Mouse (Mus musculus): ENCODE data around the gene Grifin. TPM values are rescaled to one million over a fixed set of nuclear protein-coding genes. Genes with fewer than 3 reads are reported as not detected.

The Grifin gene
- total RNA-seq (2022) = 1 to 10 TPM in 1 of 4 experiments, under 1 TPM in 2, not detected in 1; 0.80 to 1.3 (median 0.93) TPM

DNA sequence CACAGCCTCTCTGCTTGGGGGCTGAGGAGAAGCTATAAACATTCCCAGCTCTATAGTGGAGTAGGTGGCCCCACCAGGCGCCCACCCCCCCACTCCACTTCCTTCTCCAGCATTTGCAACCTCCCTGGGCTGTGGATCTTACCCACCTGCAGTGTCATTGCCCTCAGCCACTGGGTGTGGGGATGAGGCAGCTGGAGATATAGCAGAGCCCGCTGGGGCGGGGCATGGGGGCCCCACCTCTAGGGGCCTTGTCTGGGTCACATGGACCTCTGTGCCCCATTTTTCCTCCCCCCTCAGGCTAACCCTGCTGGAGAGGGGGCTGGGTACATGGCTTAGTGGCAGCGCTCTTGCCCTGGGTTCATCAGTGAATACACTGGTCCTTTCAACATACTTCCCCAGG is at the start of gene Grifin:
Grifin (minus strand) TSS at position 176 of the 400 bp plus-strand sequence.
- no peak for DNase-seq (ENCODE audit: low spot score in 2 of 2)

DNA sequence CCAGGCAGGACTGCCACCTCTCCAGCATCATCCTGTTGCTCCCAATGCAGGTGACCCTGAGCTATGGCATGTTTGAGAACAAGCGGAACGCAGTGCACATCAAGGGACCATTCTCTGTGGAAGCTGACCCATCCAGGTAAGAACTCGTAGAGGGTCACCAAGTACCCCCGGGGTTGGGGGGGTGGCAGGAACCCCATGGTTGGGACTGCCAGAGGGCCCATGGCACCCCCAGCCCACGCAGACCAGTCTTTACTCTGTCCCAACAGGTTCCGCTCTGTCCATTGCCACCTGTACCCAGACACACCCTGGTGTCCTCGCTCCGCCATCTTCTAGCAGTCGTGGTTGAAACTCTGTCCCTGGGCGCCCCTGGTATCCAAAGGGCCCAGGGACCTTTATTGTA is 49.3 kb upstream of the Grifin start:
- DNase-seq (ENCODE audit: low spot score in 2 of 2) = no peak

DNA sequence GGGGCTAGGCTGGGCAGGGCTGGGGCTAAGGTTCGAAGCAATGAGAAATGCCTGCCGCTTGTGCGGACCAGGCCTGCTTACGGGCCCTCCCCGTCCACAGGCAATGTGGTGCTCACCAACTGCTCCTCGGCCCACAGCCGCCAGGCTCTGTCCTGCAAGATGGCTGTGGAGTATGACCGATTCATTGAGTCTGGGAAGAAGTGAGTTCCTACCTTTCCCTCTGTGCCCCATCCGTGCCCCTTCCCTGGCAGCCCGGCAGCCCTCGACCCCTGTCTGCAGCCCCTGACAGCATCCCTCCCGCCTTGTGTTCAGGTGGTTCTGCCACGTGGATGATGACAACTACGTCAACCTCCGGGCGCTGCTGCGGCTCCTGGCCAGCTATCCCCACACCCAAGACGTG is 47.3 kb upstream of the Grifin start:
- DNase-seq (ENCODE audit: low spot score in 2 of 2) = no peak

DNA sequence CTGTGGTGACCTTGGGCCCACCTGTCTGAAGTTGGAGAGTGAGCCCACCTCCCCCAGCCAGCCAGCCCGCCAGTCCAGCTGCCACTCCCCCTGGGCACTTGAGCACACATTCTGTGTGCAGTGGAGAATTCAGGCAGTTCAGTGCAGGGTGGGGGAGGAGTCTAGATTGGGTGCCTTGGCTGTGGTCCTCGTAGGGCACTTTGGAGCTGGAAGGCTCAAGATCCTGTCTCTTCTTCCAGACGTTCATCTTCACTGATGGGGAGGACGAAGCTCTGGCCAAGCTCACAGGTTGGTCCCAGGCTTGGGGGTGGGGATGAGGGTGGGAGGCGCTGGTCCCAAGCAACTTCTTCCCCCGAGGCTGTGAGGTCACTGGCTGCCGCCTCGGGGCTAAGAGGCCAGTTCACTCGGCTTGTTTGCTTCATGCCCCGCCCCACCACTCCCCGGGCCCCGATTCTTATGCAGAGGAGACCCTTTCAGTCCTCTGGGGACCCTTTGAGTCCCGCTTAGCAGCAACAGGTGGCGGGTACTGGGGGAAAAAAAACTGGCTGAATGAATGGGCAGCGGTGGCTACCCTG is 46.8 kb upstream of the Grifin start:
- DNase-seq (ENCODE audit: low spot score in 2 of 2) = no peak

DNA sequence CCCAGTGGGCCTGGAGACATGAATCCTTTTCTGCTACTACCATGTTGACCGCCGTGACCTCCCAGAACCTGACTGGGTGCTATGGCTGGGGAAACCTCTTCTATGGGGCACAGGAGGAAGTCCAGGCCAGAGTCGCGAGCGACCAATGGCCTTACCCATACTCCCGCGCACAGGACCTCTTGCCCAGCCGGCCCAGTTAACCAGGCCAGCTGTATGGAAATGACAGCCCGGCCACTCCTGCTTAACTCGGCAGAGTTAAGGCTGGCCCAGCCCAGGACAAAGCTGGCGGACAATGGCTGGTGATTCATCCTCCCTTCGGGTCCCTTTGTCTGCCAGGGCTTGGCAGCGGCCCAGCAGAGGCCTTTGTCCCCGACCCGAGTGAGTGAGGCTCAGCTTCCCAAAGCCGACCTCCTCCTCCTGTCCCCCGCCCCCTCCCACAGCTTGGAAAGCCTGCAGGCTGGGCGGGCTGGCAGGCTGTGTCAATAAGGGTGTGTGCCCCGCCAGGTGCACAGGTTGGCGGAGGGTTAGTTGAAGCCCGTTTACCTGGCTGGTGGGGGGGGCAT is 46.2 kb upstream of the Grifin start:
- DNase-seq (ENCODE audit: low spot score in 2 of 2) = peak in 1 of 2 experiments; percentile 75

DNA sequence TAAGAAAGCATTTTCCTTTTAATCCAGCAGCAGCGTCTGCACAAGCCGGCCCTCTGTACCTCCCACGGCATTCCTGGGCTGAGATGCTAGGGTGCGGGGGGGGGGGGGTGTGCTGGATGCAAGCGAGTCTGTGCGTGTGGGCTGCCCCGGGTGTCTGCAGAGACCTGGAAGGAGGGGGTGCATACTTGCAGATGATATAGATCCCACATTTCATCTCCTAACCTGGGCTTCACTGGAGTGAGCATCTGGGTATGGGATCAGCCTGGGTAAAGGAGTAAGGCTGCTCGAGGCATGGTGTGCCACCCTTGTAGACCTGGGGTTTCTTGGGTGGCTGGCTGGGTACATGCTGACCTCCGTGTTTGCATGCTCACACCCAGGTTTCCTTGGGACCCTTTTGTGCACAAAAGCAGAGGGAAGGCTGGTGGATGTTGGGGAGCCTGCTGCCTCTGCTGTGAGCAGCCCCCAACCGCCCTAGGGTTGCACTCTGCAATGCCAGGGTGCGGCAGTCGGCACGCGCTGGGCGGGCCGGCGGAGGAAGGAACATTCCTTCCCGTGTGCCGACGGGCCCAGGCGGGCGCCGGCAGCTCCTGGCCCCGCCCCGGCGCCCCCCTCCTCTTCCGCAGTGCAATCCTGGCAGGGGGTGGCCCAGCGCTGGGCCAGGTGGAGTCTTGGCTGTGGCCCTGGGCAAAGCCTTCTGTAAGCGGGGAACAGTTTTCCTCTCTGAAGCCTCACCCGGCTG is 45.6 kb upstream of the Grifin start:
- no peak for DNase-seq (ENCODE audit: low spot score in 2 of 2)

DNA sequence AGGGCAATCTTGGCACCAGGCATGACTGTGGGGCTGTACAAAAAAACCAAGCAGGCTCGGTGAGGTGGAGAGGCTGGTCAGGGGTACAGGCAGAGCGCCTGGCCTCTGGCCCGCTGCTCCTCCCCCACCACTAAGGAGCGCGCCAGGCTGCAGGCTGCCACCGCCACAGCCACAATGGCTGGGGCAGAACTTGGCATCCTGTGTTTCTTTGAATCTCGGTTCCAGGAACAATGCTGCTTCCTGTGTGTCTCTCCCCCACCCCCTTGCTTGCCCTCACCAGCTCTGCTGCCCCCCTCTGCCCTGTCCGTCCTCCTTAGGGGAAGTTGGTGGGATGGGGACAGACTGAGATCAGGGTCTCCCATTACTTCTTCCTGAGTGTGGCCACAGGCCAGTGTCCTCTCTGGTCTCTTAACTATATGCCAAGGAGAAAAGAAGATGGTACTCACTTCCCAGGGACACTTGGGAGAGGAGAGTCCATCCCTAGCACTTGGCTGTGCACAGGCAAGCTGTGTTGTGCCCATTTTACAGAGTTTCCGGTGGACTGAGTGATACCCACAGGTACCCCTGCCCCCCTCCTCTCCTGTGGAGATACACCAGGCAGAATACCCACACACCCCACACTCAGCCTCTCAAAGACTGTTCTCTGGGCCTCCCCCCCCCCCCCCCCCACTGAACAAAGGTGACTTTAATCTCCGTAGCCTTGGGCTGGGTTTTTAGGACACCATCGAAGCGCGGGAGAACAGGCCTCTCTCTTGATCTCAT is 44.8 kb upstream of the Grifin start:
- peak in 1 of 2 experiments; percentile 64 for DNase-seq (ENCODE audit: low spot score in 2 of 2)

DNA sequence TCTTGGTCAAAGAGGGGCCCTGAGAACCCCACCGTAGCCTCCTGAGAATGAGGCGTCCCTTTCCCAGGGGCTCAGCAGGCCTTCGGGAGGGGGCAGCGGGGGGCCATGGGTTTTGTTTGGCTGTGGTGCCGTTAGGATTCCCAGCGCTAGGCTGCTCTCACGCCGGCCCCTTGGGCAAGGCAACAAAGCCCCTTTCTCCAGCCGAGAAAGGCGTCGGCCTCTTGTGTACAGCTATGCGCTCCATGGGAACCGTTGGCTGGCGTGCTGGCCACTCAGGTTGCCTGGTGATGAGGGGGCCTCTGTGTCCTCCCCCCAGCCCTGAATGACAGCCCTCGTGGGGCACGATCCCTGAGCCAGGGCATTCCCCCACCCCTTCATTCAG is 43.8 kb upstream of the Grifin start:
- no peak for DNase-seq (ENCODE audit: low spot score in 2 of 2)

DNA sequence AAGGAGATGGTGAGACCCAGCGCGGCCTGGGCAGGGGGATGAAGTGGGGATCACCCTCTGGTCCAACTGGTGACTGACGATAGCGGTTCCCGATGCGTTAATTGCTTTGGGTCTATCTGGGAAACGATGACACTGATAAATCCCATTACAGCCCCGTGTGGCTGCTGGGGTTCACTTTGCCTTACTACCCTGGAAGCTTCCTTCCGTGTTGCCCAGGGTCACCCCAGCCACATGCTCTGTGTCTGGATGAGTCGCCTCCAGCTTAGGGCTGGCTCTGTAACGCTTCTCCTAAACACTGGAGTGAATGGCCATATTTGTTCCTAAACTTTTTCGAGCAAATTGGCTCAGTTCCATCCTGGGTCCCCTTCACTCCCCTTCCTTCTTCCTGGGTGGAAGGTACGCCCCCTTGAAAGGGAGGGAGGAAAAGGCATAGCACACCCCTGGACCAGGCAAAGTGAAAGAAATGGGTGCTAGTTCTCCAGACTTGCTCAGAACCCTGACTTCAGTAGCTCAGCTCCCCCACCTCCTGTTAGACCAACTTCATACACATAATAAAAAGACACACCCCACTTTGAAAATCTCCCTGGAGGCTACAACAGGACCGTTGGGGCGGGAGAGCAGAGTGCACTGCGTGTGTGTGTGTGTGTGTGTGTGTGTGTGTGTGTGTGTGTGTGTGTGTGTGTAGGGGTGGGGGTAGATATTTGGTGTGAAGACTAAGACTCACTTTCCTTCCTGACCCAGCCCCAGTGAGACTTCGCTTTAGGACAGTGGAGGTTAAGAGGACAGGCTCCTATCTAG is 43.2 kb upstream of the Grifin start:
- no peak for DNase-seq (ENCODE audit: low spot score in 2 of 2)

DNA sequence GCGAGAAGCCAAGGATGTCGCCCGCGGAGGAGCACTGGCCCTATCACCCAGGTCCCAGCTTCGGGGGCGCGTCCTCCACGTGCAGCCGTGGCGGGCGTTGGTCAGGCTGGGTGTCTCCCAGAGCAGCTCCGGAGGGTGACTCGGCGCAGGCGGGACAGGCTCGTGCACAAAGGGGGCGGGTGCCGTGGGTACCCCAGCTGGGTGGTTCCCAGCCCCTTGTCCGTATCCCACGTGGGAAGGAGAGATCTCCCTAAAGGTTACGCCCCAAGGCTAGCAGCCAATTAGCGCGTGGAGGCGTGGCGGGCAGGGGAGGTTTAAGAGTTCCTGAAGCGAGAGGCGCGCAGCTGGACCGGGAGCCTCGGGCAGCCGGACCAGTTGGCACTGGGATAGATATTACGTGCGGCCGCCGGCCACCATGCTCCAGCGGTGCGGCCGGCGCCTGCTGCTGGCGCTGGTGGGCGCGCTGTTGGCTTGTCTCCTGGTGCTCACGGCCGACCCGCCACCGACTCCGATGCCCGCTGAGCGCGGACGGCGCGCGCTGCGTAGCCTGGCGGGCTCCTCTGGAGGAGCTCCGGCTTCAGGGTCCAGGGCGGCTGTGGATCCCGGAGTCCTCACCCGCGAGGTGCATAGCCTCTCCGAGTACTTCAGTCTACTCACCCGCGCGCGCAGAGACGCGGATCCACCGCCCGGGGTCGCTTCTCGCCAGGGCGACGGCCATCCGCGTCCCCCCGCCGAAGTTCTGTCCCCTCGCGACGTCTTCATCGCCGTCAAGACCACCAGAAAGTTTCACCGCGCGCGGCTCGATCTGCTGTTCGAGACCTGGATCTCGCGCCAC is 42.3 kb upstream of the Grifin start, which contains the start of gene Lfng:
Lfng (plus strand) TSS at position 320 of the 835 bp plus-strand sequence.
- peak; percentile 60 to 68 for DNase-seq (ENCODE audit: low spot score in 2 of 2)

DNA sequence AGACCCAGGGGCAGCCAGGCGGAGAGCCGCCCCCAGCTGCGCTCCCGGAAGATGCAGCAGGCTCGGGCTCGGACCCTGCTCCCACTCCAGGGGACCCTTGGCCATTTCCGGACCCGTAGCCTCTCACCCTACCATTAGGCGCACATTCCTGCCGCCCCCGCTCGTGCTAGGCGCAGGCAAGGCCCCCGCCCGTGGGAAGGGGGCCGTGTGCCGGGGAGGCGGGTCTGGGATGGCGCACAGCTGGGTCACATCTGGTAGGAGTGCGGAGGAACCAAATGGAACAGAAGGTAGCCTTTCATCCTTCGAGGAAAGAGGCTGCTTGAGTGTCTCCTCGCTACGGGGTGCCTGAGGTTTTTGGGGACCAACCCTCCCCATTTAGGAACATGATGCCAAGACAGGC is 41.5 kb upstream of the Grifin start:
- no peak for DNase-seq (ENCODE audit: low spot score in 2 of 2)

DNA sequence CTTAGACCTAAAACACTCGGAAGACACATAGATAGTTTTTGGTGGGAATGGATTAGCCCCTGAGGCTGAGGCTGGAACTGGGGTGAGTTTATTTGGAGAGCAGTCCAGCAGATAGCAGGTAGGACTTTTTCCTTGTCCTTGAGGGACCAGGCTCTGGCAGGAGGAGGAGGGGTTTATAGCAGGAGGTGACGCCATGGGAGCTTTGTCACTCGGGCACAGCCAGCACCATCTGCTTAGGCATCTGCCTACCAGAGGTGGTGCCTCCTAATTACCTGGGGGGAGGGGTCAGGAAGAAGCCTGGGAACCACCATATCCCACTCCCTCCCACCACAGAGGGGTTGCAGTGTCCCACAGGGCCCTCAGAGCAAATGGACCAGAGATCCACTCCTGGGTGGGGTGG is 40.4 kb upstream of the Grifin start:
- DNase-seq (ENCODE audit: low spot score in 2 of 2) = no peak

DNA sequence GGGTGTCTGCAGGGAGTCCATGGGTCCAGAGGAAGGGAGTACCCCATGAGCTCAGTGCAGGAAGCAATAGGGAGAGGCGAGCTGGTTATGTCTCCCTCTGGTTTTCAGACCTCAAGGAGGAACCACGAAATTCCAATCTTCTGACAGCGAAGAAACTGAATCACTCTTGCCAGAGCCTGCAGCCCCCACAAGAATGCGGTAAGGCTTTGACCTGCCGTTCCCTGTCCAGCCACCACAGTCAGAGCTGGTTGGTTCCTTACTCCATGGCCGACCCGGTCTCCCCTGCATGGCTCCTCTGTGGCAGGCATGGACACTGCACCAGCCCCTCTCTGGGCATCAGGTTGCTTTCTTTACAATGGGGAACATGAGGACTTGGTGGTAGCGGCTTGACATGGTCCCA is 39.5 kb upstream of the Grifin start:
- no peak for DNase-seq (ENCODE audit: low spot score in 2 of 2)

DNA sequence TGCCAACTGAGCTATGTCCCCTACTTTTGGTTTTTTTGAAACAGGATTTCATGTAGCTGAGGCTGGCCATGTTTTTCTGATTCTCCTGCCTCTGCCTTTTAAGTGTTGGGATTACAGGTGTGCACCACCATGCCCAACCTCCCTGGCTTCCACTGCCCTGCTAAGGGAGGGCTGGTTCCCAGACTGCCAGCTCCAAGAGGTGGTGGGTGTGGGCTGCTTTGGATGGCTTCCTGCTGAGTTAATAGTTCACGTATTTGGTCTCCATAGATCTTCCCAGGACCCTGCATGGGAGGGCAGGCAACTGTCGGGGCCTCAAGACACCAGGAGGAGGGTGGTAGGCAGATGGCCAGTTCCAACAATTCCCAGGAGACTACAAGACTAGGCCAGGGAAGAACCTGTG is 37.7 kb upstream of the Grifin start:
- DNase-seq (ENCODE audit: low spot score in 2 of 2) = no peak

DNA sequence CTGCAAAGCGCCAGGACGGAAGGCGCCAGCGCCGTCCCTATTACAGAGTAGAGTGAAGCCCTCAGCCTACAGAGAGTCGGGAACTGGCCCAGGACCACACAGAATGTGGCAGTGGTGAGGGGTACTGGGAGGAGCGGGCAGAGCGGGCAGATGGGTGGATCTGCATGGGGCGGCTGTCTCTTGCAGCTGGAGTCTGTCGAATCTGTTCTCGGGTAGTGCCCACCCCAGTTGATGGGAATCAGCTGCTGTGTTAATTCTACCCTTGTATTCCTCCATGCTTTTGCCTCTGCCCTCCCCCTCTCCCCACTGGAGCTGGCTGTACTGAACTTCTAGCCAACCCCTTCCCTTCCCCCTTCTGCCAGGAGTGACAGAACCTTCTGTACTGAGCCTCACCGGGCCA is 36.8 kb upstream of the Grifin start:
- DNase-seq (ENCODE audit: low spot score in 2 of 2) = no peak

DNA sequence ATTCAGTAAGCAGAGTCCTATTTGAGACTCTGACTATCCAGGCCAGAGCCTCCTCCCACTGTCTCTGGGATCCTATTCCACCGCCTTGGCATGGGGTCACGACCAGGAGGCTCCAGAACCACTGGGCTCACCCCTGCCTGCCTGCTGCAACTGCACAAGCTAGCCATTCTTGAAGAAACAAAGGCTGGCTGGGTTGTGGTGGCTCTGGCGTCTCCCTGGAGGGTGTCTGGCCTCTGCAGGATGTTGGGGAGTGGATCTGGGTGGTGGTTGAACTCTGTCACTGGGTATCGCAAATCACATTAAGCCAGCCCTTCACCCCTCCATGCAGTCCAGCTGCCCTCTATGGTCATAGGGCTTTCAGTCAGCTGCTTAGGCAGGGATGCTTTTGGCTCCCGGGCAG is 35.1 kb upstream of the Grifin start:
- DNase-seq (ENCODE audit: low spot score in 2 of 2) = no peak

DNA sequence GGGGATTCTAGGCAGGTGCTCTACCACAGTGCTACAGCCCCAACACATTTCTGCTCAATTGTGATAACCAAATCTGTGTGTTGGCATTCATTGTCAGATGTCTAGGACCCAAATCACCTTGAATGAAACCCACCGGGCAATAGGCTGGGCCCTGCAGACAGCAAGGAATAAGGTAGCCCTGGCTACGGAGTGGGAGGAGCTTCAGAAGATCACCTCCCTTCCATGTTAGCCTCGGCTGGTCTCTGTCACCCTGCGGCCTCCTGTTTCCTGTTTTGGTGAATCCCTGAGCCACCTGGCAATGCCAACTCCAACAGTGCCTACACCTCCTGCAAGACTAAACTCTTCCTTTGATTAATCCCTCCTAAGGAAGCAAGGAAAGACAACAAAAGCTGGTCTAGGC is 32.9 kb upstream of the Grifin start:
- no peak for DNase-seq (ENCODE audit: low spot score in 2 of 2)

DNA sequence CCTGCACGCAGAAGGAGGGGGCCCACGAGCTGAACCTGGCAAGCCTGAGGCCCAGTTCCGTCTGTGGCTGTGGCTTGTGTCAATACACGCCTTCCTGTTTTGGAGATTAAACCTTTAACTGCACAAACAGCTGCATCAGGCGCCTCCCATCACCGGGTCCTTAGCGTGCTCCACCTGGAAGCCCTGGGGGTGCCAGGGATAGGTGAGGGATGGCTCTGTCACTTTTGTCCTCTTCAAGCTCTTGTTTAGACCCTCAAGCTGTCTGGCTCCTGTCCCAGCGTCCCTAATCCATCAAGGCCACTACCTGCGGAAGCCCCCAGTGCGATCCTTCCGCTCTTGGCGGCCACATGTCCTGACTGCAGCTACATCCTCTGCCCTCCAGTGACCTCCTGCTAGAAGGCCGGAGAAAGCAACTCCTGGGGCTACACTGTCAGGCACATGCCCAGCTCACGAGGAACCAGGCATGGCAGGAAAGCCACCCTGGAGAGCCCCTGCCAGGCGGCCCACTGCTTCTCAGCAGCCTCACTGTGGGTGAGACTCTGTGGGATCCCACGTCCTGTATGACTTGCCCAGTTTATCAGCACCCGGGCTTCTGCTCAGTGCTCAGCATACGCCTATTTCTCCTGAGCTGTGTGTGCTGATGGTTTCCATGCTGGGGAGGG is 32.2 kb upstream of the Grifin start:
- peak in 1 of 2 experiments; percentile 15 for DNase-seq (ENCODE audit: low spot score in 2 of 2)

DNA sequence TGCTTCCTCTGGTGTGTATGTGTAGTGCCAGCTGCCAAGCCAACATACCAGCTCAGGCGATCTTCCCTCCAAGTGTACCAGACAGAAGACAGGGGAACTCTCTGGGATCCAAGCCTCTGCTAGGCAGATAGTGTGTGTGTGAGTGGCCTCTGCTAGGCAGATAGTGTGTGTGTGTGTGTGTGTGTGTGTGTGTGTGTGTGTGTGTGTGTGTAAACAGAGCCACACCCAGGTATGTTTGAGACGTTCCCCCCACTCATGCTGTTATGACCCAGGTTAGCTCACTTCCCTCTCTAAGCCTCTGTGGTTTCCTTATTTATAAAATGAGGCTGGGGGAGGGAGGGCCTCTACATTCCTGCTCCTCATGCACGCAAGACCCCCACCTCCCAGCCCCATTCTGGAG is 31.6 kb upstream of the Grifin start:
- DNase-seq (ENCODE audit: low spot score in 2 of 2) = no peak

DNA sequence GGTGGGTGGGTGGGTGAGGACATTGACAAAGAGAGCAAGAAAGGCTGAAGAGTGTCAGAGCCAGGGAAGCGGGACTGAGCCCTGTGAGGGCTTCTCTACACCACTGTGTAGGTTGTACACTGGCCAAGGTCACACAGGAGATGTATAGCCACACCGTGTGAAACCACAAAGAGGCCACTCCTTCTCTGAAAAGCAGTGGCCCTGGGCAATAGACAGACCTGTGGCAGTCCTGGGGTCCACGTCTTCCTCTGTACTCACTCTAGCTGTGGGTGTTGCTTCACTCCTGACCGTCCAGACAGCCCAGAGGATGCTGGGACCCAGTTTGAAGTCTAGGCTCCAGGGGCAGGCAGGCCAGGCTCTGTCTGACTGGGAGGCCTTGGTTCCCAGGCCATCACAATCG is 30.0 kb upstream of the Grifin start:
- no peak for DNase-seq (ENCODE audit: low spot score in 2 of 2)

Data from left cerebral cortex, adult 8-10 months (tissue).